Mouse (Mus musculus): ENCODE results near the gene St8sia1.

DNA sequence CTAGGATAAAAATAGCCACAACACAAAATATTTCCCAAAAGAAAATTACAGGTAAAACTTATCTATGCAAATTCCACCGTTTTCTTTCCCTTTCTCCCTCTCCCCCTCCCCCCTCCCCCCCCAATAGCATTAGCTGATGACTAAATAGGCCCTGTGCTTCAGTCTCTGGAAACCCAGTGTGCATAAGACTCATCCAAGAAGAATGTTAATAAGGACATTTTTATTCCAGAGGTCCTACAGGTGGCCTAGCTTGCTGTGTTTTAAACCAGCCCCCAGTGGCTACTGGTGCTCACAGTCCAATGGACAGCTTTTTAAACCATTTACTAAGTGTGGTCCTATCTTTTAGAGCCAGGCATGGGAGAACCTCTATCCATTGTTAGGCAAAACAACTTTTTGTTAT is 166.3 kb downstream of the St8sia1 start:
- no peak for TF ChIP-seq CTCF (IDR thresholded peaks at IDR 0.05; ENCODE audit: insufficient read depth, low read length)
- TF ChIP-seq POLR2A (IDR thresholded peaks at IDR 0.05; ENCODE audit: borderline replicate concordance, extremely low read depth, low read depth, low read length) = no peak

All from lung, adult 2 months (tissue).